Mouse (Mus musculus): ENCODE results near the gene Piezo1.

DNA sequence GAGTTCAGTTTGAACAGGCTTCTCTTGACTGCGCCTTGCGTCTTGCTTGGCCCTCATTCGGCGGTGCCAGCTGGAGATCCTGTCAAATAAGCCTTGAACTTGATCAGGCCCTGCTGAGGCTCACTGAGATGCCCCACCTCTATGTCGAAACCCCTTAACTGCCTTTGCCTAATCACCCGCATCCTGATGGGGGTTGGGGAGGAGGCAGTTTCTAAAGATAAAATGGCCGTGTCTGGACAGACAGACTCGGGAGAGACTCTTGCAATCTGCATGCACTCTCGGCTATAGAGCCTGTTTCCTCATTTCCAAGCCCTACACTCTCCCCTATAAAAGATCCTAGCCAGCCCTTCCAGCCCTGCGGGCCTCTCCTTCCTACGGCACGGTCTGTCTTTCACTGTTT, 42.1 kb upstream of the Piezo1 start:
- TF ChIP-seq CTCF (conservative IDR thresholded peaks at IDR 0.05; ENCODE audit: low read length) (no peak), NANOG (IDR thresholded peaks at IDR 0.05; ENCODE audit: borderline replicate concordance, low read length) (no peak)

Data from E14TG2a.4 (cell line).